Mouse (Mus musculus): ENCODE measurements around the gene Tchh. TPM values are rescaled to one million over a fixed set of nuclear protein-coding genes. Genes with fewer than 3 reads are reported as not detected.

Gene Tchh
- polyA plus RNA-seq (2014; fragmentation: Nextera tagmentation; extraction: Ambion mirVana), result 0.32 and 0.52 TPM in 2 replicates

- WGBS, result 84% methylated on average over 1 of the region's 1 CpGs
- no peaks in the 10 kb centered on the region for H3K36me3 ChIP-seq (ENCODE audit: control insufficient read depth, insufficient read depth, low read length)
- no peak for DNase-seq (ENCODE audit: low spot score)
- ATAC-seq, result no peak
- H3K9ac ChIP-seq (ENCODE audit: low read length), result no peak within 1 kb of the TSS
- H3K27me3 ChIP-seq (replicated peaks; ENCODE audit: control insufficient read depth, insufficient read depth, low read length), result peaks cover 15% of the 10 kb centered on the region; the same call in 1 of the 2 replicates
- H3K4me3 ChIP-seq (ENCODE audit: low read depth, low read length), result peak within 1 kb of the TSS; percentile 60; the same call in 1 of the 2 replicates
- 0 out of 2 replicates have a peak, but pooled peaks cover 6% of the 10 kb centered on the region for H3K4me1 ChIP-seq (ENCODE audit: control insufficient read depth, insufficient read depth, low read length)
- H3K4me2 ChIP-seq (ENCODE audit: low read length), result peak within 1 kb of the TSS; percentile 96
- no peaks in the 10 kb centered on the region for H3K9me3 ChIP-seq (replicated peaks; ENCODE audit: control insufficient read depth, low read length)
- H3K27ac ChIP-seq (ENCODE audit: low read depth, low read length), result no peak within 1 kb of the TSS
These were observed at the start of gene Tchh for GRCm38 (mm10) chr3:93442030-93442429. Tchh (plus strand) TSS chr3:93442330.

GRCm38 (mm10) chr3:93393366-93393765, 48.8 kb upstream of the Tchh start, which contains the start of gene Rptn:
Rptn (plus strand) TSS chr3:93393699.
- Histone ChIP-seq H3K9ac (ENCODE audit: low read length) (no peak within 1 kb of the TSS), H3K36me3 (ENCODE audit: control insufficient read depth, insufficient read depth, low read length) (no peaks in the 10 kb centered on the region), H3K27ac (ENCODE audit: low read depth, low read length) (no peak within 1 kb of the TSS), H3K27me3 (replicated peaks; ENCODE audit: control insufficient read depth, insufficient read depth, low read length) (no peaks in the 10 kb centered on the region), H3K4me3 (ENCODE audit: low read depth, low read length) (no peak within 1 kb of the TSS), H3K9me3 (replicated peaks; ENCODE audit: control insufficient read depth, low read length) (no peaks in the 10 kb centered on the region), H3K4me1 (ENCODE audit: control insufficient read depth, insufficient read depth, low read length) (no peaks in the 10 kb centered on the region), H3K4me2 (ENCODE audit: low read length) (no peak within 1 kb of the TSS)
- WGBS, result 69% methylated on average over 2 of the region's 2 CpGs
- no peak for DNase-seq (ENCODE audit: low spot score)
- no peak for ATAC-seq

- no peak overlapping the region for H3K9ac ChIP-seq (ENCODE audit: low read length)
- H3K9me3 ChIP-seq (replicated peaks; ENCODE audit: control insufficient read depth, low read length), result no peaks in the 10 kb centered on the region
- ATAC-seq (no peak), DNase-seq (ENCODE audit: low spot score) (no peak)
- H3K36me3 ChIP-seq (ENCODE audit: control insufficient read depth, insufficient read depth, low read length), result no peaks in the 10 kb centered on the region
- 91% methylated on average over 3 of the region's 3 CpGs for WGBS
- no peak overlapping the region for H3K4me2 ChIP-seq (ENCODE audit: low read length)
- H3K4me1 ChIP-seq (ENCODE audit: control insufficient read depth, insufficient read depth, low read length), result no peaks in the 10 kb centered on the region
- H3K4me3 ChIP-seq (ENCODE audit: low read depth, low read length), result no peak overlapping the region
- no peaks in the 10 kb centered on the region for H3K27me3 ChIP-seq (replicated peaks; ENCODE audit: control insufficient read depth, insufficient read depth, low read length)
- H3K27ac ChIP-seq (ENCODE audit: low read depth, low read length), result no peak overlapping the region
These were observed 38.2 kb upstream of the Tchh start for GRCm38 (mm10) chr3:93403936-93404335.

GRCm38 (mm10) chr3:93406992-93407391, 35.1 kb upstream of the Tchh start:
- H3K9ac ChIP-seq (ENCODE audit: low read length), result no peak overlapping the region
- H3K36me3 ChIP-seq (ENCODE audit: control insufficient read depth, insufficient read depth, low read length), result no peaks in the 10 kb centered on the region
- ATAC-seq (no peak), DNase-seq (ENCODE audit: low spot score) (peak; percentile 22)
- H3K4me3 ChIP-seq (ENCODE audit: low read depth, low read length), result no peak overlapping the region
- H3K4me2 ChIP-seq (ENCODE audit: low read length), result no peak overlapping the region
- no peaks in the 10 kb centered on the region for H3K4me1 ChIP-seq (ENCODE audit: control insufficient read depth, insufficient read depth, low read length)
- no peaks in the 10 kb centered on the region for H3K9me3 ChIP-seq (replicated peaks; ENCODE audit: control insufficient read depth, low read length)
- H3K27me3 ChIP-seq (replicated peaks; ENCODE audit: control insufficient read depth, insufficient read depth, low read length), result no peaks in the 10 kb centered on the region
- WGBS, result 31% methylated on average over 5 of the region's 5 CpGs
- no peak overlapping the region for H3K27ac ChIP-seq (ENCODE audit: low read depth, low read length)

GRCm38 (mm10) chr3:93411905-93412304, 30.2 kb upstream of the Tchh start:
- H3K4me1 ChIP-seq (ENCODE audit: control insufficient read depth, insufficient read depth, low read length), result no peaks in the 10 kb centered on the region
- H3K36me3 ChIP-seq (ENCODE audit: control insufficient read depth, insufficient read depth, low read length), result no peaks in the 10 kb centered on the region
- H3K4me2 ChIP-seq (ENCODE audit: low read length), result no peak overlapping the region
- no peak overlapping the region for H3K4me3 ChIP-seq (ENCODE audit: low read depth, low read length)
- H3K9ac ChIP-seq (ENCODE audit: low read length), result no peak overlapping the region
- 20% methylated on average over 2 of the region's 2 CpGs for WGBS
- H3K27ac ChIP-seq (ENCODE audit: low read depth, low read length), result no peak overlapping the region
- ATAC-seq, result no peak
- H3K27me3 ChIP-seq (replicated peaks; ENCODE audit: control insufficient read depth, insufficient read depth, low read length), result no peaks in the 10 kb centered on the region
- no peak for DNase-seq (ENCODE audit: low spot score)
- no peaks in the 10 kb centered on the region for H3K9me3 ChIP-seq (replicated peaks; ENCODE audit: control insufficient read depth, low read length)

- 33% methylated on average over 3 of the region's 3 CpGs for WGBS
- ATAC-seq, result no peak
- no peaks in the 10 kb centered on the region for H3K36me3 ChIP-seq (ENCODE audit: control insufficient read depth, insufficient read depth, low read length)
These were observed 10.5 kb upstream of the Tchh start for GRCm38 (mm10) chr3:93431673-93432072.

GRCm38 (mm10) chr3:93443501-93444101, 1.5 kb downstream of the Tchh start:
- Histone ChIP-seq H3K9me3 (replicated peaks; ENCODE audit: control insufficient read depth, low read length) (no peaks in the 10 kb centered on the region), H3K9ac (ENCODE audit: low read length) (peak overlapping the region; percentile 61), H3K27me3 (replicated peaks; ENCODE audit: control insufficient read depth, insufficient read depth, low read length) (peaks cover 22% of the 10 kb centered on the region; the same call in 1 of the 2 replicates), H3K27ac (ENCODE audit: low read depth, low read length) (no peak overlapping the region), H3K4me1 (ENCODE audit: control insufficient read depth, insufficient read depth, low read length) (peaks cover 8% of the 10 kb centered on the region; the same call in 1 of the 2 replicates), H3K36me3 (ENCODE audit: control insufficient read depth, insufficient read depth, low read length) (no peaks in the 10 kb centered on the region), H3K4me3 (ENCODE audit: low read depth, low read length) (peak overlapping the region; percentile 60), H3K4me2 (ENCODE audit: low read length) (peak overlapping the region; percentile 96)
- ATAC-seq (no peak), DNase-seq (ENCODE audit: low spot score) (peak; percentile 46)
- under 1% methylated on average over 38 of the region's 38 CpGs for WGBS

More at GRCm38 (mm10) chr3:93431673-93432072, 10.5 kb upstream of the Tchh start:
- no peak overlapping the region for H3K4me2 ChIP-seq (ENCODE audit: low read length)
- H3K9ac ChIP-seq (ENCODE audit: low read length), result no peak overlapping the region
- no peaks in the 10 kb centered on the region for H3K4me1 ChIP-seq (ENCODE audit: control insufficient read depth, insufficient read depth, low read length)
- no peaks in the 10 kb centered on the region for H3K9me3 ChIP-seq (replicated peaks; ENCODE audit: control insufficient read depth, low read length)
- no peak for DNase-seq (ENCODE audit: low spot score)
- H3K4me3 ChIP-seq (ENCODE audit: low read depth, low read length), result no peak overlapping the region
- H3K27ac ChIP-seq (ENCODE audit: low read depth, low read length), result no peak overlapping the region
- H3K27me3 ChIP-seq (replicated peaks; ENCODE audit: control insufficient read depth, insufficient read depth, low read length), result no peaks in the 10 kb centered on the region

GRCm38 (mm10) chr3:93444343-93445164, 2.4 kb downstream of the Tchh start:
- peak overlapping the region; percentile 96 for H3K4me2 ChIP-seq (ENCODE audit: low read length)
- peaks cover 8% of the 10 kb centered on the region; the same call in 1 of the 2 replicates for H3K4me1 ChIP-seq (ENCODE audit: control insufficient read depth, insufficient read depth, low read length)
- H3K27ac ChIP-seq (ENCODE audit: low read depth, low read length), result peak overlapping the region; percentile 55; the same call in 1 of the 2 replicates
- no peaks in the 10 kb centered on the region for H3K36me3 ChIP-seq (ENCODE audit: control insufficient read depth, insufficient read depth, low read length)
- no peaks in the 10 kb centered on the region for H3K9me3 ChIP-seq (replicated peaks; ENCODE audit: control insufficient read depth, low read length)
- ATAC-seq, result peak; percentile 84
- under 1% methylated on average over 56 of the region's 56 CpGs for WGBS
- peak overlapping the region; percentile 61 for H3K9ac ChIP-seq (ENCODE audit: low read length)
- DNase-seq (ENCODE audit: low spot score), result peak; percentile 91
- H3K4me3 ChIP-seq (ENCODE audit: low read depth, low read length), result peak overlapping the region; percentile 60
- H3K27me3 ChIP-seq (replicated peaks; ENCODE audit: control insufficient read depth, insufficient read depth, low read length), result peaks cover 22% of the 10 kb centered on the region; the same call in 1 of the 2 replicates
